Mouse (Mus musculus) Muller cell, postnatal 12 days (primary cell): Measurements from ENCODE around the gene Rab6b.
A peak's percentile ranks its signal among the peaks of the same experiment; 100 is the strongest.

Experiments used
- DNase-seq: peaks from one replicate; pipeline ENCODE4 v3.0.0-alpha.2; 2015; ENCODE audit errors: inconsistent ontology term

The Rab6b gene

GRCm38 (mm10) chr9:103201561-103202260, 90.1 kb downstream of the Rab6b start, which contains the start of gene Srprb:
Gene Srprb, minus strand, starts transcription at chr9:103202137.
- peak; percentile 96 for DNase-seq

DNA sequence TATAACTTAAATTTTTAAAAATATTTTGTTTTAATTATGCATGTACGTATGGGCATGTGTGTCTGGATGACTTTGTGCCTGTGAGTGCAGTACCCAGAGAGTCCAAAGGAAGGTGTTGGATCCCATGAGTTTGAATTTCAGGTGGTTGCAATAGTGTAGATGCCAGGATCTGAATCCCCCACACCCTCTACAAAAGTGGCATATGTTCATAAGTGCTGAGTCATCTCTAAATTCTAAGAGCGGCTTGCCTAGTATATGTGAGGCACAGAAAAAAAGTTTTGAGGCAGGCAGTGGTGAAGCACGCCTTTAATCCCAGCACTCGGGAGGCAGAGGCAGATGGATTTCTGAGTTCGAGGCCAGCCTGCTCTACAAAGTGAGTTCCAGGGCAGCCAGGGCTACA, 94.2 kb downstream of the Rab6b start:
- no peak for DNase-seq

DNA sequence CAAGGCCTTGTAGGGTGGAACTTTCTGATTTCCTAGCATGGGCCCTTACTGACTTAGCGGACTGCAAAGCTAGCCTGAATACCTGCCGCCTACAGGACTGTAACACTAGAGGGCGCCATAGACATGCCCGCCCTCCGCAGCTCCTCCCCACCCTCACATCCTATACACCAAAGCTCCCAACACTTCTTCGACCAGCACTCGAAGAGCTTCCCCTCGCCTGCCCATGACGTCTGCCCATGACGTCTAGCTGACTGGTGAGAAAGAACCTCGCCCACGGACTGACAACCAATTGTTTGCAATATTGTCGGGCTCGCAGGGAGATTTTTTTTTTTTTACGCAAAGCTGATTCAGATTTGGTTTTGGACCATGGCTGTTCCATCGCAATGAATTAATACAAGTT, 96.3 kb downstream of the Rab6b start:
- peak; percentile 74 for DNase-seq

DNA sequence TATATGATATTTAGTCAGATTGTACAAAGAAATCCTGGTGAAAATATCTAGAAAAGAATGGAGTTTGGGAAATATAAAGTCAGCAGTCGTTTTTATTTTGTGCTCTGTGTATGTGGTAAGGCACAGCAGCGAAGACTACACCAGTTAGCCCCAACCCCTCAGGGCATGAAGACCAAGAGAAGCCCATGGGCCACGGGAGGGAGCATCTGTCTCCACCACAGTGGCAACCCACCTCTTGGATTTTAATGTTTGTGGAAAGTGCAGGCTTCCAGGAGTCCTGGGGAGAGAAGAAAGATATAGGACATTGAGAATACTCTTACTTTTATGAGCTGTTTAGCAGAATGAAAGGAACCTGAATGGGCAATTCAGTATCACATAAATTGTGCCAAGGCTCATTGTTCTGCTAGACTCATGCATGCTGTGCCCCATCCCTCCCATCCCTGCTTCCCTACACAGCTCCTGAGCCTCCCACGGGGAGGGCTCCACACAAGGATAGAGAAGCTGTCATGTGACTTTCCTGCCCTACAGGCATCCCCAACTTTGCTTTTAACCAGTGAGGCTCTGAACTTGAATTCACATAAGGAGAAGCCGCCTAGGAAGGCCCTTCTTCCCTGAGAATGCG, 97.3 kb downstream of the Rab6b start:
- DNase-seq, result peak; percentile 22

GRCm38 (mm10) chr9:103212654-103213420, 101.2 kb downstream of the Rab6b start:
- no peak for DNase-seq

- DNase-seq, result no peak
These were observed 102.0 kb downstream of the Rab6b start for GRCm38 (mm10) chr9:103213631-103214030.

GRCm38 (mm10) chr9:103214281-103214680, 102.7 kb downstream of the Rab6b start:
- DNase-seq, result no peak

DNA sequence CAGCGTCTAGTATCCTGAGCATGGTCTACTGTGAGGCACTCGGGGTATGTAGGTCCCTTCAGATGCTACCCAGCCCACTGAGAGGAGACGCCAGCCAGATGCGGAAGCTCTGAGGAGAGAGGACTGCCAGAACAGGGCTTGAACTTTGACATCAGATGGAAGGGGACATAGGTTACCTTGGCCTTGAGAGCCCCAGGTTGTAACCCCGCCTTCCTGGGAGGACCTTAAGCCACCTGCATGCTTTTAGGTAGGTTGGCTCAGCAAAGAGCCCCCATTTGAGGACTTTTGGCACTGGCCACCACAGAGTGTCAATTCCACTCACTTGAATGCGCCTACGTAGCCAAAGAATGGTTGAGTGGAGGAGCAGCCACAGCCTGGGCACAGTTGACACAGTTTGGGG, 113.1 kb downstream of the Rab6b start:
- DNase-seq, result no peak

- DNase-seq, result peak; percentile 29
These were observed 113.9 kb downstream of the Rab6b start for GRCm38 (mm10) chr9:103225464-103225863.

DNA sequence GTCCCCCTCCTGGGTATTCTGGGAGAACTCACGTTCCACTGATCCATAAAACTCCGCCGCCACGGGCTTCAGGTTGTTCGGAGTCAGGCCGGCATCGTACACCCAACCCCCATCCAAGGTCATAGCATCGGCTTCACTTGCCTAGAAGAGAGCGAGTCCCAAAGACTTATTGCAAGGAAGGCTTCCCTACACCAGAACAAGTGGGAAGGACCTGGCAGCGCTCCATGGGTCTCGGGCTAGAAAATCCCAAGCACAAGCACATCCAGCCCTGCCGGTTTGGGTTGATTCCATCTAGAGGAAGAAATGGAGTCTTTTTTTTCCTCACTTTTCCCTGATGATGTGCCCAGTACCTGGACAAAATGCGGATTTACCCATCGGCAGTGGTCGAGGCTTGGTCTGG, 115.2 kb downstream of the Rab6b start:
- DNase-seq, result no peak

DNA sequence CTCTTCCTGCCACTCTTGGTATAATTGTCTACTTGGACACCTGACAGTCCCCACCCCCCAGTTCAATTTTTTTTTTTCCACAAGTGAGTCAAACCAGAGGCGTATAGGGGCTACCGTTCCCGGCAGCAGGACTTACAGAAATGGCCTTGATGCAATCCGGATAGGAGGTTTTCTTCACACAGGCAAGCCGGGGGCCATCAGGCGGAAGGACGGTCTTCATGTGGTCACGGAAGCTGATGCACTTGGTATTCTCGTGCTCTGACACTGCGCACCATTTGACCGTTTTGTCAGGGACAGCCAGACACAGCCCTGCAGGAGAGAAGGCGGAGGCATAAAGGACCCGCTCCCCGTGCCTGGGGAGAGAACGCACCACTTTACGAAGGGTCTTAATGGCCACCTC, 116.2 kb downstream of the Rab6b start:
- DNase-seq, result no peak

GRCm38 (mm10) chr9:103228370-103229003, 116.9 kb downstream of the Rab6b start:
- no peak for DNase-seq

DNA sequence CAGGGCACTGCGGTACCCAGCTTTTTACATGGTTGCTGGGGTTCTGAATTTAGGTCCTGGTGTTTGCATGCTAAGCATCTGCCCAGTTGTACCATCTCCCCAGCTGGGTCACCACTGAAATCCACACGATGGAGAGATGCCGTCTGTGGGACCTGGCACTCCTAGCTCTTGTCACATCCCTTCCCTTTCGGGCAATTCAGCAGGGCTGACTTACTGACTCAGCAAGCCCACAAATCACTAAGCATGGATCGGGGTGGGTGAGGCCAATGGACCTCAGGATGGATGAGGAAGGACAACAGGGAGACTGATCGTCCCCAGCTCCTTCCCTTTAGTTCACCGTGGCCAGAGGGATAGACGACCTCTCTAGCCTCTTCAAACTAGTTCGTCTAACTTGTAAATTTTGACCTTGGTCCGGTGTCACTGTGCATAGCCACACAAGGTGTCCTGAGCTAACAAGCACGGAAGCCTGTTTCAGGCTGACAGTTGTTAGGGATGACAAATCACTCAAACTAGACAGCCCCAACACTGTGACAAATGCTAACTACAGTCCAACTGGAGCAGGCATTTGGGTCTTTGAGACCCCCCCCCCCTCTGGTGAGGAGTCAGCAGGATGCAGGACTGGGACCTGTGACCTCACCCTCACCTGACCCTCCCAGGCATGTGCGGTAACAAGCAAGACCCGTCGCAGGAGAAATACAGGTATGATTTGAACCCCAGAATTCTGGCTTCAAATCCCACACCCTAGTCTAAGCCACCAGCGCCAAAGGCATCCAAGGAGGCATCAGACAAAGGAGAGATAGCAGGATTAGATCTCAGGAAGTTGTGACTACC, 117.7 kb downstream of the Rab6b start:
- DNase-seq, result no peak

DNA sequence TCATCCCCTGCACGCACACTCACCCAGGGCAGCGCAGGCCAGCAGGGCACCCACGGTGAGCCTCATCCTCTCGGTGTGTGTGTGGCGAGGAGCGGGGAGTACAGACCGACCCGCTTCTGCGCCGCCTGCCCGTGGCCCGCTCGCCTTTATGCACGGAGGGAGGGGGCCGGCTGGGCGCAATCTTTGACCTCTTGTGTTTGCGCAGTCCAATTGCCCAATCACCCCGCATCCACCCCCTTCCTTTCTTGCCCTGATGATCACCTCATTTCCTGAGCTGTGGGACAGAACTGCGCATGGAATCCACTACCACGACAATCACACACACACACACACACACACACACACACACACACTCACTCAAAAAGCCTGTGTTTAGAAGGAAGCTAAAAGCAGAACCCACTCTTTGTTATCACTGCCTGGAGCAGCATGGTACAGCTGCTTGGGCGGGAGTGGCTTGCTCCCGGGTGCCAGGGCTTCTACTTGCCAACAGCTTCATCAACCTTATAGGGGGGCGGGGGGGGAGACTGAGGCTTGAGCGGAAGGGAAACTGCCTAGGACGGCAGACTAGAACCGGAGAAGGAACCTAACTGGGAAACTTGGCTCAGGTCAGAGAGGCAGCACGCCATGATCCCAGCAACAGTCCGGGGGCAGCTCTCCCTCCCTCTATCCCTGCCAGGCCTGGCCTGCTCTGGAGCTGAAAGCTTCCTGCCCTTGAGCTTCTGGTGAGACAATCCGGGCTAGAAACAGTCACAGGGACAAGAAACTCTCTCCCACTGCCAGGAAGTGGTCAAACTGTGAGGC, 118.8 kb downstream of the Rab6b start, which contains the start of the genes Gm20425 and Trf:
Gene Gm20425, minus strand, starts transcription at position 157 of the 801 bp plus-strand sequence.
Gene Trf, minus strand, starts transcription at position 294 of the 801 bp plus-strand sequence.
- DNase-seq, result peak; percentile 79

DNA sequence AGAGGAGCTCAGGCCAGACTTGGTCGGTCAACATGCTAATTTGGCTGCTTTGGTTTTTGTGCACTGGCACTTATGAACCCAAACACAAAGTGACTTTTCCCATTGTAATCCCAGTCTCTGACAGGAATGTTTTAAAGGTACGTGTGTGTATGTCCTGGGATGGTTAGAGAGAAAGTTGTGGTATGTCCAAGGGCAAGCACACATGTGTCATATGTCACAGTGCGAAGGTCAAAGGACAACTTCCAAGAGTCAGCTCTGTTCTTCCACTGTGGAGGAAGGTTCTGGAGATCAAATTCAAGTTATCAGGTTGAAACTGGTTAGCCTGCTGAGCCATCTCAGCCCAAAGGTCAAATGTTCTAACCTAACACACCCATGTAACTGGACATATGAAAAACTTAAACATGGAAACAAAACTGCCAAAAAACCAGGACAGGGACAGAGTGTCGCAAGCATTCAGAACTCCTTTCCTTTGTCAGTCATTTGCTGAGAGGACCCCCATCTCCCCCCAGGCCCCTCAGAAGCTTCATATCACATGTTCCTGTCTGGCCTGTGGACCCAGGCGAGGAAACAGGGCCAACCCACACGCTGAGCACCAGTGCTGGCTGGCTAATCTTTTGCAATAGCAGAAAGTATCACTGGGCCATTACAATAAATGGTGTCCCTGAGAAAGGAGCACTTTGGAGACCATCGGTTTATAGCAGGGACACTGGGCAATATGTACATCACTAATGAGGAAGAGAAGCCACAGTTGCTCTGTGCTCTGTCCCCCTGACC, 120.8 kb downstream of the Rab6b start:
- DNase-seq, result no peak

- DNase-seq, result no peak
These were observed 121.4 kb downstream of the Rab6b start for GRCm38 (mm10) chr9:103233006-103233395.

- peak; percentile 24 for DNase-seq
These were observed 122.5 kb downstream of the Rab6b start for GRCm38 (mm10) chr9:103234059-103234458.

DNA sequence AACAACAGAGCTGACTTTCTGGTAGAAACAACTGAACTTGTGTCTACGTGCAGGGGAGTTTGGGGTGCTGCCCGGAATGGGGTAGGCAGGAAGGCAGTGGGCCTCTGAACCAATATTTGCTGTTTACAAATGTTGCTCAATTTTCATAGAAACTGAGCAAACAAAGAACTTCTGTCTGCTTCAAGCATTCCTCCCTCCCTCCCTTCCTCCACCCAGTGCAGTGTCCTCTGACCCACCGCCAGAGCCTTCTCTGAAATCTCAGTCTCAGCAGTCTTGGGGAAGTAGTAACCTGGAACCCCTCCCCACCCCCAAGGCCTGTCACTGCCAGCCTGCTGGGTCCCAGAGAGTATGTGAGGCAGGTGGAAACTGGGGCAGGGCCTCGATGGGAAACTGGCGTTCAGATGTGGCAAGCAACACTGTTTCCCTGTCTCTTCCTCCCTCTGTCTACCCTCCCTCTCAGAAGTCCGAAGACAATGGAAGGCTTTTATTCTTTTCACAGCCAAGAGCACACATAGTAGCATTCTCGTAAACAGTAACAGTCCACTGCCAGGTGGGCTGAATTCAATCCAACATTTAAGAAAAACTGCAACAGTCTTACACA, 123.1 kb downstream of the Rab6b start:
- peak; percentile 80 for DNase-seq
